Mouse (Mus musculus) forebrain, postnatal 0 days (tissue): Measurements from ENCODE around the gene Gcnt3. TPM values are rescaled to one million over a fixed set of nuclear protein-coding genes. Genes with fewer than 3 reads are reported as not detected.
A peak's percentile ranks its signal among the peaks of the same experiment; 100 is the strongest.

ENCODE experiments used
- ATAC-seq: fragments of 200-750 bp; cut with Nextera tagmentation; 2 replicates; pipeline ENCODE4 v1.8.0; 2017; ENCODE audit warnings: mild to moderate bottlenecking, moderate library complexity
- DNase-seq: peaks from one replicate; pipeline ENCODE4 v3.0.0-alpha.2; 2015
- H3K27ac ChIP-seq: fragments of 300-500 bp; sonication (generic); 2 replicates; pipeline ENCODE4 v1.5.1; 2014; ENCODE audit warnings: low read depth, mild to moderate bottlenecking, antibody characterized with exemption, low read length, moderate library complexity, mixed read lengths
- H3K27me3 ChIP-seq: fragments of 300-500 bp; sonication (generic); 2 replicates; pipeline ENCODE4 v1.6.1; 2014; ENCODE audit warnings: mild to moderate bottlenecking, low read length, mixed read lengths; ENCODE audit not compliant: insufficient read depth
- H3K36me3 ChIP-seq: fragments of 300-500 bp; sonication (generic); 2 replicates; pipeline ENCODE4 v1.6.1; 2014; ENCODE audit warnings: mild to moderate bottlenecking, moderate library complexity; ENCODE audit not compliant: insufficient read depth
- H3K4me1 ChIP-seq: fragments of 300-500 bp; sonication (generic); 2 replicates; pipeline ENCODE4 v1.6.1; 2014; ENCODE audit warnings: antibody characterized with exemption; ENCODE audit not compliant: insufficient read depth
- H3K4me2 ChIP-seq: fragments of 300-500 bp; sonication (generic); 2 replicates; pipeline ENCODE4 v1.6.1; 2014; ENCODE audit warnings: low read depth, mild to moderate bottlenecking, moderate library complexity
- H3K4me3 ChIP-seq: fragments of 300-500 bp; sonication (generic); 2 replicates; pipeline ENCODE4 v1.5.1; 2014; ENCODE audit warnings: low read depth, low read length, mixed read lengths
- H3K9ac ChIP-seq: fragments of 300-500 bp; sonication (generic); 2 replicates; pipeline ENCODE4 v1.6.1; 2014; ENCODE audit warnings: mild to moderate bottlenecking
- H3K9me3 ChIP-seq: fragments of 300-500 bp; sonication (generic); 2 replicates; pipeline ENCODE4 v1.6.1; 2016; ENCODE audit warnings: low read length
- CTCF ChIP-seq: sonication (generic); IDR thresholded peaks from 2 replicates; pipeline ENCODE4 v1.5.1; 2016; ENCODE audit warnings: antibody characterized with exemption, control low read depth, low read depth
- WGBS: fragments of 180-500 bp; shearing (Covaris S2); extraction: QIAGEN DNeasy Blood & Tissue Kit; methylation state at CpG from one replicate; pipeline ENCODE4 v1.1.7; 2014; 5-methylcytosine and 5-hydroxymethylcytosine counted together
- polyA plus RNA-seq: library from polyadenylated mRNA; unstranded; fragments of >200 nt; fragmentation: Nextera tagmentation; extraction: Ambion mirVana; gene quantifications from 2 replicates; pipeline ENCODE4 v1.2.1, GENCODE M21; 2015
- total RNA-seq: library from RNA; depleted of rRNA; stranded (reverse); fragments of >200 nt; gene quantifications from 2 replicates; pipeline ENCODE4 v1.2.3, GENCODE M21; 2014

The Gcnt3 gene
- total and polyA plus RNA-seq, 2 experiments from 2014 or later, result not detected

- Histone ChIP-seq H3K4me1 (no peaks in the 10 kb centered on the region), H3K4me3 (no peak overlapping the region), H3K27me3 (no peaks in the 10 kb centered on the region), H3K36me3 (no peaks in the 10 kb centered on the region), H3K4me2 (no peak overlapping the region), H3K9me3 (no peaks in the 10 kb centered on the region), H3K27ac (no peak overlapping the region), H3K9ac (no peak overlapping the region)
- TF ChIP-seq CTCF, result no peak
- DNase-seq (no peak), ATAC-seq (peak; percentile 25; the same call in 1 of the 2 replicates)
- 89% methylated on average over 9 of the region's 9 CpGs for WGBS
Measured at GRCm38 (mm10) chr9:70080027-70080800, 42.3 kb upstream of the Gcnt3 start.

DNA sequence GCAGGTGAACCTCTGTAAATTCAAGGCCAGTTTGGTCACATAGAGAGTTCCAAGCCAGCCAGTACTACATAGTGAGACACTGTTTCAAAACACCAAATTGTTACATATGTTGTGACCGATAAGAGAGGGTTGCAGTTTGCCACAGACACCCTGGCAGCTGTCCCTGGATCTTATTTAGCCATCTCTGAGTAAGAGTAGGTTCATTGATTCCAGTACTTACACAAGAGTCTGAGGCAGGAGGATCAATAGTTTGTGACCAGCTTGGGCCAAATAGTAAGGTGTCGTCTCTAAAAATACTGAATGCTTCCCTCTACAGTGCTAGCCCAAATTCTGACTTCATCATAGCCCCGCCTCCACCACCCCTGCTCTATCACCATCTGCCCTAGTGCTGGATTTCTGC, 40.1 kb upstream of the Gcnt3 start:
- ATAC-seq, result no peak
- no peak for TF ChIP-seq CTCF
- Histone ChIP-seq H3K27ac (no peak overlapping the region), H3K9me3 (no peaks in the 10 kb centered on the region), H3K27me3 (no peaks in the 10 kb centered on the region), H3K4me3 (no peak overlapping the region), H3K4me2 (no peak overlapping the region), H3K4me1 (no peaks in the 10 kb centered on the region), H3K9ac (no peak overlapping the region), H3K36me3 (no peaks in the 10 kb centered on the region)
- 75% methylated on average over 3 of the region's 3 CpGs for WGBS
- DNase-seq, result no peak

DNA sequence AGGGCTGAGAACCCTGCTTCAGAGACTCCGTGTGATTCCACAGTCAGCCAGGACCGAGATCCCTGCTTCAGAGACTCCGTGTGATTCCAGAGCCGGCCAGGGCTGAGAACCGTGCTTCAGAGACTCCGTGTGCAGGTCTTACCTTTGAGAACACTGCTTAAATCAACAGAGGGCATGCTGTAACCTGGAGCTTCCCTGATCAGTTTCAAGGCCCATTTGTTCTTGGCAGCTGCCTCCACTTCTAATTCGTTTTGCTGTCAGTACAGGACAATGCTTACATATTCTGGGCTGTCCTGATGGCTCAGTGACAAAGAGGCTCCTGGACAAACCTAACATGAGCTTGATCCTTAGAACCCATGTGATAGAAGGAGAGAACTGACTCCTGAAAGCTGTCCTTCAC, 39.3 kb upstream of the Gcnt3 start:
- no peak for ATAC-seq
- Histone ChIP-seq H3K4me1 (no peaks in the 10 kb centered on the region), H3K4me2 (no peak overlapping the region), H3K9ac (no peak overlapping the region), H3K27ac (no peak overlapping the region), H3K27me3 (no peaks in the 10 kb centered on the region), H3K36me3 (no peaks in the 10 kb centered on the region), H3K4me3 (no peak overlapping the region), H3K9me3 (no peaks in the 10 kb centered on the region)
- no peak for DNase-seq
- no peak for TF ChIP-seq CTCF
- WGBS, result 70% methylated on average over 7 of the region's 7 CpGs

DNA sequence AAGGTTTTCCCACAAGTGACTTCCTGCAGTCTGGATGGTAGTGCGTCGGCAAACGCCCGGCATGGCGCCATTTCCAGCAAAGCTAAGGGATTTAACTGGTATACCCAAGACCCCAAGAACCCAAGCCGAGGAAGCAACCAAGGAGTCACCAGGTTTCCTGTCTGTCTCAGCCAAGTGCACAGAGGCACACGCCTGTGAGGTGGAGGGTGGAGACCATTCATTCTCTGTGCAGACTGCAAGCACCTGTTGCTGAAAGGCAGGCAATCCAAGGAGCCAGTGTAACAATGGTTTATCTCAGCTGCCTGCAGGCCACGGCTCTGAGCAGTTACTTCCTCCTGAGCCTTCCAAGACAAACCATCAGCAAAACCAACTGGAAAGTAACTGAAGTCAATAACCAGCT, 34.5 kb upstream of the Gcnt3 start:
- no peak for ATAC-seq
- Histone ChIP-seq H3K4me2 (no peak overlapping the region), H3K27me3 (no peaks in the 10 kb centered on the region), H3K27ac (no peak overlapping the region), H3K4me3 (no peak overlapping the region), H3K9ac (no peak overlapping the region), H3K4me1 (no peaks in the 10 kb centered on the region), H3K36me3 (no peaks in the 10 kb centered on the region), H3K9me3 (no peaks in the 10 kb centered on the region)
- TF ChIP-seq CTCF, result no peak
- WGBS, result 87% methylated on average over 8 of the region's 8 CpGs
- DNase-seq, result no peak

DNA sequence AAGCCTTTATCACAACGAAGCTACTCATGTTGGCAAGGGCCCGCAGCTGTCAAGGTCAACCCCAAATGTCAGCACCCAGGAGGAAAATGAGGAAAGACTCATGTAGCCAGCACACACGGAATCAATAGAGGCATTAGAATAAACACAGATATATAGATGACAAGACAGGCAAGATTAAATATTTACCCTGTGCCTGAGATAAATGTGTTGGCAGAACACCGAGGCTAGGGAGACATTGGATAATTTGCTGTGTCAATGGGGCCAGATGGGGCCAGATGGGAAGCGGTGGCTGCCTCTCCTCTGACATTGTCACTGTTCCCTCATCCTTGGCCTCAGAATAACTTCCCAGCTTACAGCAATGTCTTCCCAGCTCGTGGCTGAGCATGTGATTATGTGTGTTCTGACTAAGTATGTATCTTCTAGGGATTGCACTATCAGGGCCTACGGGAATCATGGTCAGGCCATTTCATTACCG, 32.1 kb upstream of the Gcnt3 start:
- Histone ChIP-seq H3K27ac (no peak overlapping the region), H3K9me3 (no peaks in the 10 kb centered on the region), H3K4me2 (no peak overlapping the region), H3K9ac (no peak overlapping the region), H3K36me3 (no peaks in the 10 kb centered on the region), H3K4me3 (no peak overlapping the region), H3K27me3 (no peaks in the 10 kb centered on the region), H3K4me1 (no peaks in the 10 kb centered on the region)
- 72% methylated on average over 8 of the region's 8 CpGs for WGBS
- TF ChIP-seq CTCF, result no peak
- DNase-seq, result no peak
- ATAC-seq, result no peak

GRCm38 (mm10) chr9:70067497-70067896, 29.6 kb upstream of the Gcnt3 start:
- Histone ChIP-seq H3K9me3 (no peaks in the 10 kb centered on the region), H3K4me2 (no peak overlapping the region), H3K27me3 (no peaks in the 10 kb centered on the region), H3K4me3 (no peak overlapping the region), H3K27ac (no peak overlapping the region), H3K36me3 (no peaks in the 10 kb centered on the region), H3K9ac (no peak overlapping the region), H3K4me1 (no peaks in the 10 kb centered on the region)
- 95% methylated on average over 3 of the region's 3 CpGs for WGBS
- TF ChIP-seq CTCF, result no peak
- DNase-seq (no peak), ATAC-seq (no peak)

DNA sequence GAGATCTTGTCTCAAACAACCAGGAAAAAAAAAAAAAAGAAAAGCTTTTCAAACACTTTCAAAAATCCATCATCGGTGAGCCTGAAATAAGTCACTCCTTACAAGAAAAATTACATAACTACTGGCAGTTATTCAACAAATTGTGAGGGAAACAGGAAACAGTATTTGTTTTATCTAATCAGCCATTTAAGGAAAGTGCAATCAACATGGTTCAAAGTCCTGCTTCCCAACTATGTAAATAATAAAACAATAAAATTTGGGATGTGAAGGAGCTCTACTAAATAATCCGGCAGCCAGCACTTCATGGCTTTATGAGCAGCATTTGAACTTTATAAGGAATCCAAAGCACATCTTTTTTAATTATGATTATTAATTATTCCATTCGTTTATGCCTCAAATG, 24.1 kb upstream of the Gcnt3 start:
- no peaks in the 10 kb centered on the region for H3K4me1 ChIP-seq
- no peak overlapping the region for H3K4me2 ChIP-seq
- 85% methylated on average over 3 of the region's 3 CpGs for WGBS

More for the DNA sequence above, 24.1 kb upstream of the Gcnt3 start:
- no peaks in the 10 kb centered on the region for H3K9me3 ChIP-seq
- H3K4me3 ChIP-seq, result no peak overlapping the region
- ATAC-seq (no peak), DNase-seq (no peak)
- no peaks in the 10 kb centered on the region for H3K36me3 ChIP-seq
- no peaks in the 10 kb centered on the region for H3K27me3 ChIP-seq
- H3K27ac ChIP-seq, result no peak overlapping the region
- H3K9ac ChIP-seq, result no peak overlapping the region
- no peak for TF ChIP-seq CTCF
